Mouse (Mus musculus): ENCODE results near the gene Tmie. TPM values are rescaled to one million over a fixed set of nuclear protein-coding genes. Genes with fewer than 3 reads are reported as not detected.
"Not testable (repeated sequence)": the region's sequence is repeated elsewhere in the genome, so short reads cannot be mapped to it uniquely, and the experiment has no call there.

Tmie gene
- polyA plus RNA-seq, 1 experiment from 2014 or later: 5.9 TPM

- no peak overlapping the region for H3K4me2 ChIP-seq
- WGBS: 76% methylated on average over 7 of the region's 7 CpGs
- no peak for ATAC-seq (ENCODE audit: low FRiP score)
Measured at GRCm38 (mm10) chr9:110825832-110826231, 54.1 kb downstream of the Tmie start.

GRCm38 (mm10) chr9:110825426-110825825 lies 54.5 kb downstream of the Tmie start:
- H3K4me2 ChIP-seq: no peak overlapping the region
- no peak overlapping the region for H3K4me3 ChIP-seq (replicated peaks)
- ATAC-seq (ENCODE audit: low FRiP score): no peak
- no peaks in the 10 kb centered on the region for H3K9me3 ChIP-seq (replicated peaks)
- no peaks in the 10 kb centered on the region for H3K36me3 ChIP-seq
- H3K27ac ChIP-seq (replicated peaks): no peak overlapping the region
- H3K9ac ChIP-seq (replicated peaks): no peak overlapping the region
- H3K4me1 ChIP-seq: no peaks in the 10 kb centered on the region
- no peaks in the 10 kb centered on the region for H3K27me3 ChIP-seq (replicated peaks)
- WGBS: 82% methylated on average over 4 of the region's 4 CpGs

More at GRCm38 (mm10) chr9:110825832-110826231, 54.1 kb downstream of the Tmie start:
- no peaks in the 10 kb centered on the region for H3K36me3 ChIP-seq
- H3K27me3 ChIP-seq (replicated peaks): no peaks in the 10 kb centered on the region
- H3K4me3 ChIP-seq (replicated peaks): no peak overlapping the region
- no peaks in the 10 kb centered on the region for H3K4me1 ChIP-seq
- no peak overlapping the region for H3K9ac ChIP-seq (replicated peaks)
- H3K27ac ChIP-seq (replicated peaks): no peak overlapping the region
- no peaks in the 10 kb centered on the region for H3K9me3 ChIP-seq (replicated peaks)

GRCm38 (mm10) chr9:110821436-110821835 lies 58.5 kb downstream of the Tmie start:
- no peak overlapping the region for H3K4me2 ChIP-seq
- no peaks in the 10 kb centered on the region for H3K4me1 ChIP-seq
- H3K9me3 ChIP-seq (replicated peaks): no peaks in the 10 kb centered on the region
- H3K9ac ChIP-seq (replicated peaks): no peak overlapping the region
- H3K27ac ChIP-seq (replicated peaks): no peak overlapping the region
- no peak for ATAC-seq (ENCODE audit: low FRiP score)
- H3K36me3 ChIP-seq: no peaks in the 10 kb centered on the region
- WGBS: 84% methylated on average over 7 of the region's 7 CpGs
- no peaks in the 10 kb centered on the region for H3K27me3 ChIP-seq (replicated peaks)
- H3K4me3 ChIP-seq (replicated peaks): no peak overlapping the region

GRCm38 (mm10) chr9:110820546-110820945 lies 59.4 kb downstream of the Tmie start:
- not testable (repeated sequence) for H3K9me3 ChIP-seq (replicated peaks); H3K36me3 ChIP-seq; H3K4me3 ChIP-seq (replicated peaks); H3K27ac ChIP-seq (replicated peaks); ATAC-seq (ENCODE audit: low FRiP score); H3K4me2 ChIP-seq; H3K9ac ChIP-seq (replicated peaks); H3K27me3 ChIP-seq (replicated peaks); H3K4me1 ChIP-seq

Small RNA genes within 50 kb of the gene (microRNA-seq; reads per million reads assigned to microRNA genes)
- not detected for gene Gm24269

Other genes with a start within 250 kb of the Tmie start
- gene Nbeal2, start 226.0 kb downstream of the Tmie start, polyA plus RNA-seq (2015; fragmentation: Nextera tagmentation; extraction: Ambion mirVana): 3.1 and 5.9 TPM in 2 replicates
- gene Ccdc12, start 223.6 kb downstream of the Tmie start, polyA plus RNA-seq (2015; fragmentation: Nextera tagmentation; extraction: Ambion mirVana): 96.3 and 112 TPM in 2 replicates
- gene Myl3, start 138.3 kb downstream of the Tmie start, polyA plus RNA-seq (2015; fragmentation: Nextera tagmentation; extraction: Ambion mirVana): 1.9 and 4.1 TPM in 2 replicates
- gene Pth1r, start 133.0 kb downstream of the Tmie start, polyA plus RNA-seq (2015; fragmentation: Nextera tagmentation; extraction: Ambion mirVana): 12.9 and 17.0 TPM in 2 replicates
- gene Prss42, start 81.9 kb downstream of the Tmie start, polyA plus RNA-seq (2015; fragmentation: Nextera tagmentation; extraction: Ambion mirVana): not detected in 2 replicates
- not detected in 2 replicates for gene Prss44, start 66.1 kb downstream of the Tmie start, polyA plus RNA-seq (2015; fragmentation: Nextera tagmentation; extraction: Ambion mirVana)
- gene Prss43, start 53.4 kb downstream of the Tmie start, polyA plus RNA-seq (2015; fragmentation: Nextera tagmentation; extraction: Ambion mirVana): not detected in 2 replicates
- not detected in 2 replicates for gene Prss45, start 45.5 kb downstream of the Tmie start, polyA plus RNA-seq (2015; fragmentation: Nextera tagmentation; extraction: Ambion mirVana)
- not detected in 2 replicates for gene Prss46, start 35.6 kb downstream of the Tmie start, polyA plus RNA-seq (2015; fragmentation: Nextera tagmentation; extraction: Ambion mirVana)
- gene Prss50, start 22.1 kb downstream of the Tmie start, polyA plus RNA-seq (2015; fragmentation: Nextera tagmentation; extraction: Ambion mirVana): 0.59 and 0.75 TPM in 2 replicates
- 3.2 TPM in 2 replicates for gene Als2cl, start 243 bp downstream of the Tmie start, polyA plus RNA-seq (2015; fragmentation: Nextera tagmentation; extraction: Ambion mirVana)
- gene Fam240a, start 36.7 kb upstream of the Tmie start, polyA plus RNA-seq (2015; fragmentation: Nextera tagmentation; extraction: Ambion mirVana): not detected in 2 replicates
- 0.28 and 0.45 TPM in 2 replicates for gene Tdgf1, start 66.0 kb upstream of the Tmie start, polyA plus RNA-seq (2015; fragmentation: Nextera tagmentation; extraction: Ambion mirVana)
- gene Lrrc2, start 71.4 kb upstream of the Tmie start, polyA plus RNA-seq (2015; fragmentation: Nextera tagmentation; extraction: Ambion mirVana): 0.78 and 1.5 TPM in 2 replicates
- gene Rtp3, start 110.5 kb upstream of the Tmie start, polyA plus RNA-seq (2015; fragmentation: Nextera tagmentation; extraction: Ambion mirVana): 0.10 TPM in 1 of 2 replicates, not detected in the other
- 0.88 and 1.5 TPM in 2 replicates for gene Ltf, start 139.2 kb upstream of the Tmie start, polyA plus RNA-seq (2015; fragmentation: Nextera tagmentation; extraction: Ambion mirVana)
- 0.98 and 1.3 TPM in 2 replicates for gene Ccrl2, start 177.4 kb upstream of the Tmie start, polyA plus RNA-seq (2015; fragmentation: Nextera tagmentation; extraction: Ambion mirVana)
- 46.0 and 46.7 TPM in 2 replicates for gene Lrrfip2, start 237.5 kb upstream of the Tmie start, polyA plus RNA-seq (2015; fragmentation: Nextera tagmentation; extraction: Ambion mirVana)